Comparison of ENCODE assay signal across 17 mouse cellular contexts in the genomic region with DNA sequence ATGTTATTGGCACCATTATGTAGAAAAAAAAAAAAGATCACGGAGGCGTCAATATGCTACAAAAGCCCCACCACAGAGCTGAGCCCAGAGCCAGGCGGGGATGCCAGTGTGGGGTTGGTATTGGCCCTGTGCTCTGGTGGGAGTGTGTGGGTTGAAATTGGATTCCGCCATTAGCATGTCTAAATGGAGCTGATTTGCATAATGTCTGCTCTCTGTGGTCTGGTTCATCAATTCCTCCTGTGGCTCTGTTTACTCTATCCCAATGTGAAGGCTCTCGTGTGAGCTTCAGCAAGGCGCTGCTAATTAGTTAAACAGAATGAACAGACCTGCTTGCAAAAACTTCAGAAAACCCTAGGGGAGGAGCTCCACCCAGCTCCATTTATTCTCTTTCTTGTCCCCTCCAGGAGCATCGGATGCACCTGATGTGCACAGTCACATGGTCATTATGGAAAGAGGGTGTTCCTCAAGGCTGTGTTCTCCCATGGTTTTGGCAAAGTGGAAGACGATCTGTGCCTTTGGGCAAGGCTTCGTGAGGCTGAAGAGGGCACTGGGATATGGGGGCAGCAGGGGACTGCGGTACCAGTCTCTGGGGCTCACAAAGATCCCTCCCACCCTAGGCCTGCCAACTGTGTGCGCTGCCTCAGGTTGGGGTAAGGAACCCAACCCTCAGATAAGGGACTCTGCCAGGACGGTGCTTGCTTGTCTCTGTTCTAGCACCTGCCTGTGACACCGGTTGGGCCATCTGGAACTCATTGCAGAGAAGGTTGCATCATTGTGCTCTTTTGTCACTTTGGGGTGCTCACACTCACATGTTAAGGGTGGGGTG. TPM values are rescaled to one million over a fixed set of nuclear protein-coding genes. Genes with fewer than 3 reads are reported as not detected.
A peak's percentile ranks its signal among the peaks of the same experiment; 100 is the strongest.
DNase-seq lines count a peak whose midpoint lies in the region; ATAC-seq and TF ChIP-seq lines count a peak whose summit lies in the region.
"Had no signal": no experiment of that assay in that cellular context is flagged by ENCODE, and none has a peak within 500 bp of the region (broad histone marks: within the 10 kb centered on the region; RNA-seq: fewer than 3 reads in every experiment).

No protein-coding gene starts in this region.

- H3K4me2 ChIP-seq in midbrain, embryonic 11.5 days = no peak overlapping the region
- H3K4me2 ChIP-seq in forebrain, postnatal 0 days (ENCODE audit: low read depth) = no peak overlapping the region
- H3K4me2 ChIP-seq: embryonic facial prominence, embryonic 12.5 days; lung, embryonic 14.5 days; stomach, embryonic 15.5 days had no signal

- no peak overlapping the region for H3K27ac ChIP-seq in midbrain, embryonic 11.5 days (ENCODE audit: low read depth, low read length)
- no peak overlapping the region for H3K27ac ChIP-seq in midbrain, embryonic 10.5 days (replicated peaks)
- no peak overlapping the region for H3K27ac ChIP-seq in forebrain, postnatal 0 days (ENCODE audit: low read depth, low read length)
- H3K27ac ChIP-seq in cerebellum, adult 2 months (ENCODE audit: insufficient read depth, low read length) = no peak overlapping the region
- H3K27ac ChIP-seq: embryonic facial prominence, embryonic 12.5 days; limb, embryonic 10.5 days; stomach, embryonic 15.5 days had no signal

- ATAC-seq in midbrain, embryonic 11.5 days (ENCODE audit: low FRiP score) = peak; percentile 42; the same call in 1 of the 2 replicates
- peak; percentile 86 for ATAC-seq in forebrain, postnatal 0 days
- no peak for ATAC-seq in CD4-positive, CD25-positive, alpha-beta regulatory T cell, adult 4 months

- no peaks in the 10 kb centered on the region for H3K36me3 ChIP-seq in midbrain, embryonic 11.5 days (ENCODE audit: control insufficient read depth, insufficient read depth, low read length)
- H3K36me3 ChIP-seq in midbrain, embryonic 10.5 days = no peaks in the 10 kb centered on the region
- H3K36me3 ChIP-seq in forebrain, postnatal 0 days (ENCODE audit: insufficient read depth) = no peaks in the 10 kb centered on the region
- H3K36me3 ChIP-seq: embryonic facial prominence, embryonic 12.5 days; limb, embryonic 10.5 days; stomach, embryonic 15.5 days had no signal

- WGBS in midbrain, embryonic 11.5 days = 78% methylated on average over 13 of the region's 13 CpGs
- 76% methylated on average over 13 of the region's 13 CpGs for WGBS in midbrain, embryonic 10.5 days
- 38% methylated on average over 13 of the region's 13 CpGs for WGBS in forebrain, postnatal 0 days
- 45% methylated on average over 13 of the region's 13 CpGs for WGBS in cerebellum, adult 2 months

- no peaks in the 10 kb centered on the region for H3K27me3 ChIP-seq in midbrain, embryonic 11.5 days (ENCODE audit: control insufficient read depth, insufficient read depth, low read length)
- no peaks in the 10 kb centered on the region; the same call in 1 of the 2 replicates for H3K27me3 ChIP-seq in midbrain, embryonic 10.5 days (ENCODE audit: low read depth, poor library complexity, severe bottlenecking)
- no peaks in the 10 kb centered on the region for H3K27me3 ChIP-seq in forebrain, postnatal 0 days (ENCODE audit: insufficient read depth, low read length)
- no peaks in the 10 kb centered on the region for H3K27me3 ChIP-seq in cerebellum, adult 2 months (ENCODE audit: control insufficient read depth, insufficient read depth, low read length)
- H3K27me3 ChIP-seq: embryonic facial prominence, embryonic 12.5 days; stomach, embryonic 15.5 days had no signal

- no peak for TF ChIP-seq POLR2A in cerebellum, adult 2 months (IDR thresholded peaks at IDR 0.05; ENCODE audit: borderline replicate concordance, insufficient read depth, low read length)

- H3K9ac ChIP-seq in midbrain, embryonic 11.5 days (ENCODE audit: low read length) = no peak overlapping the region
- H3K9ac ChIP-seq in forebrain, postnatal 0 days = no peak overlapping the region
- H3K9ac ChIP-seq: embryonic facial prominence, embryonic 12.5 days; lung, embryonic 14.5 days; stomach, embryonic 15.5 days had no signal

- no peak for TF ChIP-seq CTCF in forebrain, postnatal 0 days (IDR thresholded peaks at IDR 0.05; ENCODE audit: low read depth)
- TF ChIP-seq CTCF in cerebellum, adult 2 months (IDR thresholded peaks at IDR 0.05; ENCODE audit: borderline replicate concordance, insufficient read depth, low read depth, low read length) = no peak

- no peak for DNase-seq in midbrain, embryonic 11.5 days (ENCODE audit: low spot score, missing footprints)
- DNase-seq in midbrain, embryonic 10.5 days (ENCODE audit: low spot score) = no peak
- peak; percentile 34 for DNase-seq in forebrain, postnatal 0 days
- DNase-seq in layer of hippocampus, postnatal 10 days (ENCODE audit: low spot score in 2 of 2) = peak; percentile 44 to 61
- DNase-seq in telencephalon, adult 2 months (ENCODE audit: low read depth, low spot score) = peak; percentile 33
- DNase-seq in cerebellum, adult 2 months = no peak
- DNase-seq in thymus, postnatal 10 days (ENCODE audit: low spot score in 2 of 2) = no peak
- DNase-seq: gastrocnemius, postnatal 10 days; heart, postnatal 10 days; kidney, adult 9 months; lung, embryonic 14.5 days; right cerebral cortex, postnatal 14 days had no signal

- H3K9me3 ChIP-seq in midbrain, embryonic 11.5 days (ENCODE audit: control insufficient read depth, low read length) = no peaks in the 10 kb centered on the region
- no peaks in the 10 kb centered on the region for H3K9me3 ChIP-seq in midbrain, embryonic 10.5 days (replicated peaks)
- no peaks in the 10 kb centered on the region for H3K9me3 ChIP-seq in forebrain, postnatal 0 days (ENCODE audit: low read length)
- H3K9me3 ChIP-seq: embryonic facial prominence, embryonic 12.5 days; limb, embryonic 10.5 days; stomach, embryonic 15.5 days had no signal

- no peak overlapping the region for H3K4me3 ChIP-seq in midbrain, embryonic 11.5 days (ENCODE audit: low read depth, low read length)
- no peak overlapping the region for H3K4me3 ChIP-seq in midbrain, embryonic 10.5 days
- H3K4me3 ChIP-seq in forebrain, postnatal 0 days (ENCODE audit: low read depth, low read length) = no peak overlapping the region
- no peak overlapping the region for H3K4me3 ChIP-seq in cerebellum, adult 2 months (replicated peaks; ENCODE audit: insufficient read depth, low read depth, low read length)
- H3K4me3 ChIP-seq: embryonic facial prominence, embryonic 12.5 days; limb, embryonic 10.5 days; myocyte; stomach, embryonic 15.5 days had no signal

- no peaks in the 10 kb centered on the region for H3K4me1 ChIP-seq in midbrain, embryonic 11.5 days (ENCODE audit: control insufficient read depth, insufficient read depth, low read length)
- peaks cover 5% of the 10 kb centered on the region; the same call in 1 of the 2 replicates for H3K4me1 ChIP-seq in midbrain, embryonic 10.5 days
- no peaks in the 10 kb centered on the region for H3K4me1 ChIP-seq in forebrain, postnatal 0 days (ENCODE audit: insufficient read depth)
- H3K4me1 ChIP-seq in cerebellum, adult 2 months (ENCODE audit: control insufficient read depth, insufficient read depth, low read length) = no peaks in the 10 kb centered on the region
- H3K4me1 ChIP-seq: embryonic facial prominence, embryonic 12.5 days; limb, embryonic 10.5 days; stomach, embryonic 15.5 days had no signal

RNA-seq across cellular contexts. Expression of a gene that starts 1.8 kb away (rescaled TPM):
- not detected in 2 replicates for polyA plus RNA-seq in midbrain, embryonic 11.5 days (2014; fragmentation: Nextera tagmentation; extraction: Ambion mirVana)
- not detected in 2 replicates for polyA plus RNA-seq in midbrain, embryonic 10.5 days (2016; fragmentation: Nextera tagmentation; extraction: Ambion mirVana)
- total RNA-seq in forebrain, postnatal 0 days (2014; rRNA removed) = not detected in 2 replicates
- polyA plus RNA-seq in forebrain, postnatal 0 days (2015; fragmentation: Nextera tagmentation; extraction: Ambion mirVana) = 1.4 and 1.5 TPM in 2 replicates
- not detected for total RNA-seq in layer of hippocampus, postnatal 10 days (2021)
- not detected in 2 replicates for polyA plus RNA-seq in cerebellum, adult 2 months (2012; rRNA removed)
- polyA plus RNA-seq in CD4-positive, CD25-positive, alpha-beta regulatory T cell, adult 4 months (2017; shearing (Covaris generic)) = not detected
- total RNA-seq: heart, postnatal 10 days had no signal
- polyA plus RNA-seq: limb, embryonic 10.5 days; lung, embryonic 14.5 days; myocyte had no signal

RNA-seq across cellular contexts. Expression of a gene that starts 22.4 kb away (rescaled TPM):
- not detected in 2 replicates for polyA plus RNA-seq in midbrain, embryonic 11.5 days (2014; fragmentation: Nextera tagmentation; extraction: Ambion mirVana)
- polyA plus RNA-seq in midbrain, embryonic 10.5 days (2016; fragmentation: Nextera tagmentation; extraction: Ambion mirVana) = not detected in 2 replicates
- 2.2 and 5.2 TPM in 2 replicates for total RNA-seq in forebrain, postnatal 0 days (2014; rRNA removed)
- 7.2 and 7.4 TPM in 2 replicates for polyA plus RNA-seq in forebrain, postnatal 0 days (2015; fragmentation: Nextera tagmentation; extraction: Ambion mirVana)
- total RNA-seq in layer of hippocampus, postnatal 10 days (2021) = 1 to 10 TPM; 1.2 to 1.5 TPM
- 1.4 and 1.8 TPM in 2 replicates for polyA plus RNA-seq in cerebellum, adult 2 months (2012; rRNA removed)
- under 1 TPM in 1 of 2 experiments, not detected in 1; 0.16 TPM for polyA plus RNA-seq in CD4-positive, CD25-positive, alpha-beta regulatory T cell, adult 4 months (2017; shearing (Covaris generic))
- polyA plus RNA-seq: embryonic facial prominence, embryonic 12.5 days; limb, embryonic 10.5 days; myocyte had no signal

RNA-seq across cellular contexts. Expression of a gene that starts 34.7 kb away (rescaled TPM):
- 0.54 and 1.1 TPM in 2 replicates for polyA plus RNA-seq in midbrain, embryonic 11.5 days (2014; fragmentation: Nextera tagmentation; extraction: Ambion mirVana)
- 0.51 and 0.65 TPM in 2 replicates for polyA plus RNA-seq in midbrain, embryonic 10.5 days (2016; fragmentation: Nextera tagmentation; extraction: Ambion mirVana)
- total RNA-seq in forebrain, postnatal 0 days (2014; rRNA removed) = 2.8 and 4.6 TPM in 2 replicates
- polyA plus RNA-seq in forebrain, postnatal 0 days (2015; fragmentation: Nextera tagmentation; extraction: Ambion mirVana) = 2.3 and 3.5 TPM in 2 replicates
- 10 to 100 TPM in 1 of 2 experiments, 1 to 10 TPM in 1; 7.7 to 10.4 TPM for total RNA-seq in layer of hippocampus, postnatal 10 days (2021)
- 6.3 and 6.9 TPM in 2 replicates for polyA plus RNA-seq in cerebellum, adult 2 months (2012; rRNA removed)
- 1 to 10 TPM; 2.4 to 3.6 TPM for polyA plus RNA-seq in CD4-positive, CD25-positive, alpha-beta regulatory T cell, adult 4 months (2017; shearing (Covaris generic))

RNA-seq across cellular contexts. Expression of a gene that starts 37.6 kb away (rescaled TPM):
- polyA plus RNA-seq in midbrain, embryonic 11.5 days (2014; fragmentation: Nextera tagmentation; extraction: Ambion mirVana) = not detected in 2 replicates
- not detected in 2 replicates for polyA plus RNA-seq in midbrain, embryonic 10.5 days (2016; fragmentation: Nextera tagmentation; extraction: Ambion mirVana)
- not detected in 2 replicates for total RNA-seq in forebrain, postnatal 0 days (2014; rRNA removed)
- polyA plus RNA-seq in forebrain, postnatal 0 days (2015; fragmentation: Nextera tagmentation; extraction: Ambion mirVana) = 0.07 TPM in 1 of 2 replicates, not detected in the other
- under 1 TPM in 1 of 2 experiments, not detected in 1; 0.25 TPM for total RNA-seq in layer of hippocampus, postnatal 10 days (2021)
- polyA plus RNA-seq in cerebellum, adult 2 months (2012; rRNA removed) = 0.03 TPM in 1 of 2 replicates, not detected in the other
- polyA plus RNA-seq in CD4-positive, CD25-positive, alpha-beta regulatory T cell, adult 4 months (2017; shearing (Covaris generic)) = 1 to 10 TPM in 1 of 2 experiments, under 1 TPM in 1; 0.70 to 1.4 TPM
- polyA plus RNA-seq: embryonic facial prominence, embryonic 12.5 days; limb, embryonic 10.5 days; myocyte had no signal

RNA-seq across cellular contexts. Expression of a gene that starts 42.5 kb away (rescaled TPM):
- 0.19 and 0.48 TPM in 2 replicates for polyA plus RNA-seq in midbrain, embryonic 11.5 days (2014; fragmentation: Nextera tagmentation; extraction: Ambion mirVana)
- 0.33 and 0.40 TPM in 2 replicates for polyA plus RNA-seq in midbrain, embryonic 10.5 days (2016; fragmentation: Nextera tagmentation; extraction: Ambion mirVana)
- not detected in 2 replicates for total RNA-seq in forebrain, postnatal 0 days (2014; rRNA removed)
- 0.15 and 0.65 TPM in 2 replicates for polyA plus RNA-seq in forebrain, postnatal 0 days (2015; fragmentation: Nextera tagmentation; extraction: Ambion mirVana)
- total RNA-seq in layer of hippocampus, postnatal 10 days (2021) = not detected
- not detected in 2 replicates for polyA plus RNA-seq in cerebellum, adult 2 months (2012; rRNA removed)
- polyA plus RNA-seq in CD4-positive, CD25-positive, alpha-beta regulatory T cell, adult 4 months (2017; shearing (Covaris generic)) = not detected
- total RNA-seq: gastrocnemius, postnatal 10 days; heart, postnatal 10 days had no signal
- polyA plus RNA-seq: limb, embryonic 10.5 days had no signal

Comparison
In these comparisons a context has a peak if more than half of its experiments do, and no peak if none do; other contexts are left out.
1. DNase-seq: peak in forebrain, postnatal 0 days (single experiment), layer of hippocampus, postnatal 10 days (2 of 2) and telencephalon, adult 2 months (single experiment); none in midbrain, embryonic 11.5 days (single experiment), midbrain, embryonic 10.5 days (single experiment), cerebellum, adult 2 months (0 of 2) and thymus, postnatal 10 days (0 of 2).